In the genomic region with DNA sequence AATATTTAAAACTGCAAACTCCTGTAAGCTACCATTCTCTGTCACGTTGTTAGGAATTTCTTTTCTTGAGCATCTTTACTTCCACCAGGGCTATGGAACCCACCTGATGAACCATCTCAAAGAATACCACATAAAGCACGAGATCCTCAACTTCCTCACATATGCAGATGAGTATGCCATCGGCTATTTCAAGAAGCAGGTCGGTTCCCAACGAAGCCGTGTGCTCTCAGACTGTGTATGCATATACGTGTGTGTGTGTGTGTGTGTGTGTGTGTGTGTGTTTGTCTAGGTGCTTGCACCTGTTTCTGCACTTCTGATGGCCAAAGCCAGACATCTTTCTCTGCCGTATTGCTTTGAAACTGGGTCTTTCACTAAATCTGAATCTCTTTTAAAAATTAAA, we compare ENCODE assay signal across 10 mouse cellular contexts. TPM values are rescaled to one million over a fixed set of nuclear protein-coding genes. Genes with fewer than 3 reads are reported as not detected.
"Had no signal": no experiment of that assay in that cellular context is flagged by ENCODE, and none has a peak within 500 bp of the region (broad histone marks: within the 10 kb centered on the region; RNA-seq: fewer than 3 reads in every experiment).

No protein-coding gene starts in this region.

- H3K27ac ChIP-seq: kidney, postnatal 0 days; layer of hippocampus, adult 2 months; liver, embryonic 13.5 days; neural tube, embryonic 13.5 days had no signal

- H3K27me3 ChIP-seq: liver, embryonic 13.5 days; neural tube, embryonic 13.5 days had no signal

- H3K4me2 ChIP-seq: liver, embryonic 13.5 days; neural tube, embryonic 13.5 days had no signal

- H3K4me1 ChIP-seq: liver, embryonic 13.5 days; neural tube, embryonic 13.5 days had no signal

- H3K4me3 ChIP-seq: layer of hippocampus, adult 2 months; liver, embryonic 13.5 days; neural tube, embryonic 13.5 days had no signal

- DNase-seq: liver, embryonic 13.5 days; lung, postnatal 14 days; lung, postnatal 4 days; thymus, adult 18-20 months; thymus, postnatal 36 days had no signal

- H3K9ac ChIP-seq: liver, embryonic 13.5 days; neural tube, embryonic 13.5 days had no signal

- ATAC-seq: intestine, postnatal 0 days had no signal

- H3K9me3 ChIP-seq: liver, embryonic 13.5 days; neural tube, embryonic 13.5 days had no signal

RNA-seq across cellular contexts. Expression of gene Sgo1, which starts 29.9 kb away (rescaled TPM):
- polyA plus RNA-seq: liver, adult 2 months had no signal
